Mouse (Mus musculus) testis, adult 2 months (tissue): ENCODE results near the gene Fbxw4. TPM values are rescaled to one million over a fixed set of nuclear protein-coding genes. Genes with fewer than 3 reads are reported as not detected.

Experiments used
- H3K27ac ChIP-seq: fragments of 200-500 bp; 2 replicates; pipeline ENCODE4 v1.5.1; 2012; ENCODE audit warnings: low read depth, low read length; ENCODE audit not compliant: control insufficient read depth, insufficient read depth
- H3K27me3 ChIP-seq: fragments of 200-500 bp; 2 replicates; pipeline ENCODE4 v1.6.1; 2012; ENCODE audit warnings: mild to moderate bottlenecking, low read length, moderate library complexity; ENCODE audit not compliant: control insufficient read depth, insufficient read depth
- H3K36me3 ChIP-seq: fragments of 200-500 bp; 2 replicates; pipeline ENCODE4 v1.6.1; 2012; ENCODE audit warnings: mild to moderate bottlenecking, low read length; ENCODE audit not compliant: control insufficient read depth, insufficient read depth
- H3K4me1 ChIP-seq: fragments of 200-500 bp; 2 replicates; pipeline ENCODE4 v1.6.1; 2012; ENCODE audit warnings: low read length; ENCODE audit not compliant: control insufficient read depth, insufficient read depth
- H3K4me3 ChIP-seq: fragments of 200-500 bp; 2 replicates; pipeline ENCODE4 v1.5.1; 2012; ENCODE audit warnings: low read depth, mild to moderate bottlenecking, low read length, moderate library complexity, mixed read lengths; ENCODE audit not compliant: control insufficient read depth
- CTCF ChIP-seq: fragments of 200-500 bp; IDR thresholded peaks from 2 replicates; pipeline ENCODE4 v1.5.1; 2012; ENCODE audit warnings: low read depth, mild to moderate bottlenecking, inconsistent platforms, low read length, moderate library complexity; ENCODE audit not compliant: control insufficient read depth, insufficient read depth, insufficient replicate concordance
- POLR2A ChIP-seq: fragments of 200-500 bp; IDR thresholded peaks from 2 replicates; pipeline ENCODE4 v1.6.1; 2012; ENCODE audit warnings: low read depth, mild to moderate bottlenecking, inconsistent platforms, low read length, moderate library complexity; ENCODE audit not compliant: control insufficient read depth
- polyA plus RNA-seq: library from polyadenylated mRNA; depleted of rRNA; stranded (reverse); fragments of >200 nt; gene quantifications from 2 replicates; pipeline ENCODE4 v1.2.3, GENCODE M21; 2012

The Fbxw4 gene
- polyA plus RNA-seq, 1 experiment = 21.5 TPM

DNA sequence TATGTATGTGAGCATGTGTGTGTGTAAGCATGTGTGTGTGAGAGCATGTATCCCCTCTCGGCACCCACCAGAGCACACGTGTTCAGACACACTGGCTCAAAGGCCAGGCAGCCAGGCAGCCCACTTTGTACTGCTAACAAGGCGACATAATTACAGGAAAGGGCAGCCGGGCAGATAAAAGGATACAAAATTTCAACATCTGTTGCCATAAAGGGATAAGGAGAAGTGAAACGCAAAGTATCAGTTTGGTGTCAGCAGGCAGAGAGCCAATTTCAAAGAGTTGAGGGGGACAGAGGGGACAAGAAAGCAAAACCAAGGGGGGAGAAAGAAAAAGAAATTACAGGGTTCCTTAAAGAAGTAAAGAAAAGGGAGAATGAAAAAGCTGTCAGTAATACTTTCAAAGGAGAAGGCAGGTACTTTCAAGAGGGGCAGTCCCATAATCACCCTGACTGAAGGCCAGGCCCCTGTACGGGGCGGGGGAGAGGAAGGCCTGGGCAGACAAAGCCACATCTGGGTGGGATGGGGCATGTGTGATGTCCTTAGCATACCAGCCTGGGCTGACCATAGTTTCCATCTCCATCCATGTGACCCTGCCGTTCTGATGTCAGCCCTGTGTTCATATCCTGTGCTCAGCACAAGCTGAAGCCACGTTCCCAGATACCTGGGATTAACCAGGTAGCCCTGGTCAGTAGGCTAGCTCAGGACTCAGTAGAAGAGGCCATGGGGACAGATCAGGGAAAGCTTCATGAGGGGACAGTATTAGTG is 75.1 kb downstream of the Fbxw4 start:
- Histone ChIP-seq H3K27ac (no peak overlapping the region), H3K4me3 (no peak overlapping the region), H3K27me3 (no peaks in the 10 kb centered on the region), H3K36me3 (no peaks in the 10 kb centered on the region; the same call in 1 of the 2 replicates), H3K4me1 (no peaks in the 10 kb centered on the region; the same call in 1 of the 2 replicates)
- no peak for TF ChIP-seq CTCF

DNA sequence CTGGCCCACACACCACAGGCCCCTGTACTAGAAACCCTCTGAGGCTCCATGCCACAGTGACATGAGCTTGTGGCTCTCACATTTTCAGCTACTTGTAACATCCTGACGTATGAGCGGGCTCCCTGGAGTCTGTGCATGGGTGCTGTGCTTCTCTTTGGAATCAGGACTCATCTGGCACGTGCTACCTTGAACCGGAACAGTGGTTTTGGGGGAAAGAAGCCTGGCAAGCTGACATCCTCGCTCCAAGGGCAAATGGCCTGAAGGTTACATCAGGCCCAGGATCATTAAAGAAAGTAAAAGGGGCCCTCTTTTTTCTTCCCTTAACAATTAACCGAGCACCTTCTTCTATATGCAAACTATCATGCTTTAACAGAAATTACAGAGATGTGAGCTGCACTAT is 77.0 kb downstream of the Fbxw4 start:
- H3K27me3 ChIP-seq = no peaks in the 10 kb centered on the region
- no peaks in the 10 kb centered on the region; the same call in 1 of the 2 replicates for H3K36me3 ChIP-seq
- no peak overlapping the region for H3K27ac ChIP-seq
- TF ChIP-seq POLR2A (no peak), CTCF (no peak)
- H3K4me1 ChIP-seq = no peaks in the 10 kb centered on the region; the same call in 1 of the 2 replicates
- H3K4me3 ChIP-seq = no peak overlapping the region

DNA sequence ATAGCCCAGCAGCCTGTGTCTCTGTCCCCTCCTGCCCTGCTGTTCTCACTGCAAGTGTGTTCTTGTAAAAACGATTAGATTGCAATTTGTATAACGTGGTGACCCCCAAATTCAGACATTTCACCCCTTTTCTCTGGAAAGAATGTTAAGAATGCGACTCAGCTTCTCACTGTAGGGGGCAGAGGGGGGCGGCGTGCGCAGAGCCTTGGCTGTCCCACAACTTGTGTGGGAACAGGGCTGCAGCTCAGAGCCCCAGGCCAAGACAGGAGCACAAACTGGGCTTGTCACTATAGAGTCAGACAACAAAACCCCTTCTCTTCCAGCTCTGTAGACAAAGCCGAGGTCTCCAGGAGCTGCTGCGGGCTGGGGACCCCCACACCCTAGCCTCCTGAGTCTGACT is 78.0 kb downstream of the Fbxw4 start:
- TF ChIP-seq POLR2A (no peak), CTCF (no peak)
- H3K4me1 ChIP-seq = no peaks in the 10 kb centered on the region; the same call in 1 of the 2 replicates
- no peaks in the 10 kb centered on the region; the same call in 1 of the 2 replicates for H3K36me3 ChIP-seq
- H3K4me3 ChIP-seq = no peak overlapping the region
- no peak overlapping the region for H3K27ac ChIP-seq
- no peaks in the 10 kb centered on the region for H3K27me3 ChIP-seq

DNA sequence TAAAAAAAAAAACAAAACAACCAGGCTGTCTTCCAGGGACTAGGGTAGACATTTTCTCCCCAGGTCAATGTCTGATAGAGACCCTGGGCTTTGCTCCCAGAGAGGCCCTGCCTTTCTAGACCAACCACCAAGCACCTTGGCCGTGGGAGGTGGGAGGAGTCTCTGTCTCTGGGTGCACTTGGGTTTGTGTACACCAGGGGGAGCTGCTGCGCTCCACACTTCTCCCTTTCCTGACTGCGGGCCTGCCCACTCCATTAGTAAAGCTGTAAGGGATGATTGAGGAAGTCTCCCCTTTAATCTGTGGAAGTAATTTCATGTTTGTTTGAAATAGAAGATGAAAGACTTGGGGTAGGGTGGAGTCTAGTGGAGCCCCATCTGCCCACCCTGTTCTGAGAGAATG is 78.9 kb downstream of the Fbxw4 start:
- Histone ChIP-seq H3K36me3 (no peaks in the 10 kb centered on the region; the same call in 1 of the 2 replicates), H3K27ac (no peak overlapping the region), H3K27me3 (no peaks in the 10 kb centered on the region), H3K4me3 (no peak overlapping the region), H3K4me1 (no peaks in the 10 kb centered on the region; the same call in 1 of the 2 replicates)
- TF ChIP-seq CTCF (peak; percentile 77; the same call in 1 of the 2 replicates), POLR2A (no peak)

DNA sequence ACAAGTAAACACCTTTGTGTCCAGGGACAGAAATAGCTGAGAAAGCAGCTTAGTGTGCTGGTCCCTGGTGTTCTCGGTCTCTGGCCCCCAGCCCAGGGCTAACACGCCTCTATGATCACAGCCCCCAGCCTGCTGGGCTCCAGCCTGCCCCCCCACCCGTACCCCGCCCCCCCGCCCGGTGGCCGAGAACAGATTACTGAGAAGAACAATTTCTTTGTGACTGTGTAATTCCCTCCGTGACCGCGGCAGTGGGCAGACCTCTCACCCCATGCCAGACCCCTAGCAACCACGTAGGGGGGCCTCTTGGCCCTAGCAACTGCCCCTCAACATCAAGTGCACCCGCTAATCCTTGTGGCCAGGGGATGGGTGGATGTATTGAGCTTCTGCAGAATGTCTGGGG is 79.9 kb downstream of the Fbxw4 start:
- H3K36me3 ChIP-seq = no peaks in the 10 kb centered on the region; the same call in 1 of the 2 replicates

DNA sequence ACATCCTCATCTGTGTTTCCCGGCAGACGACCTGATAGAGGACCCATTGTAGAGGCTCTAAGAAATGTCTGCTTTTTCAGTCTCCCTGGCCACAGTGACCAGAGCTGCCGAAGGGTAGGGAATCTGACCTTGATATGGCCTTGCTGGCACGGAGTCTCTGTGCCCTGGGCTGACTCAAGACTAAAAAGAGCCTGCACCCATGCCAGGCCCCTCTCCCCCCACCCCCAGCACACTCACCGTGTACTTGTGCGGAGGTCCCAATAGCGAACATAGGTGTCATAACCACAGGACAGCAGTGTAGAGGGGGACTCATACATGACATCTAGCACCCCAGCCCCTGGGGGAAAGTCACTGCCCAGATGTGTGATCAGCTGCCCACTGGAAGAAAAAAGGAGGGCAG is 80.7 kb downstream of the Fbxw4 start:
- no peaks in the 10 kb centered on the region; the same call in 1 of the 2 replicates for H3K36me3 ChIP-seq
- H3K4me1 ChIP-seq = no peaks in the 10 kb centered on the region; the same call in 1 of the 2 replicates
- no peak overlapping the region for H3K27ac ChIP-seq

More for the DNA sequence above, 79.9 kb downstream of the Fbxw4 start:
- TF ChIP-seq POLR2A = no peak
- TF ChIP-seq CTCF = no peak
- H3K4me3 ChIP-seq = no peak overlapping the region
- peak overlapping the region; percentile 56 for H3K27ac ChIP-seq
- H3K27me3 ChIP-seq = no peaks in the 10 kb centered on the region
- no peaks in the 10 kb centered on the region; the same call in 1 of the 2 replicates for H3K4me1 ChIP-seq

DNA sequence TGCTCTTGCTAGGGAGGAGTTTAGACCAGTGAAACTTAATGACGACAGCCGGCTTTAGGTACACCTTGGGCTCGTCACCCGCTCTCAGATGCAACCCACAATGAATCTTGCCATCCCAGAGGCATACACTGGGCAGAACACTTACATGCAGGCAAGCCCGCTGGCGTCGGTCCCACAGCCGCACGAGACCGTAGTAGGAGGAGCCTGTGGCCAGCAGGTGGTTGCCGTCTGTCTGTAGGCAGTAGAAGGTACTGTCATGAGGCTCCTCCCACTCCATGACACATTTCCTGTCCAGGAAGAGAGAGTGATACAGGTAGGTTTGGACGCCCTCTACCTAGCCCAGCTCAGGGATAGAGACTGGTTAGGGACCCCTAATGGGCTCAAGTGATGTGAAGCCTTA is 81.1 kb downstream of the Fbxw4 start:
- Histone ChIP-seq H3K4me1 (no peaks in the 10 kb centered on the region; the same call in 1 of the 2 replicates), H3K27ac (no peak overlapping the region), H3K27me3 (no peaks in the 10 kb centered on the region), H3K36me3 (no peaks in the 10 kb centered on the region; the same call in 1 of the 2 replicates), H3K4me3 (no peak overlapping the region)
- TF ChIP-seq POLR2A (no peak), CTCF (no peak)

More for the DNA sequence above, 80.7 kb downstream of the Fbxw4 start:
- TF ChIP-seq CTCF = no peak
- no peak for TF ChIP-seq POLR2A
- no peaks in the 10 kb centered on the region for H3K27me3 ChIP-seq
- H3K4me3 ChIP-seq = no peak overlapping the region
